Mouse (Mus musculus) neural tube, embryonic 15.5 days (tissue): Measurements from ENCODE around the gene Plpp1. TPM values are rescaled to one million over a fixed set of nuclear protein-coding genes. Genes with fewer than 3 reads are reported as not detected.
A peak's percentile ranks its signal among the peaks of the same experiment; 100 is the strongest.

Source experiments
- ATAC-seq: fragments of 200-750 bp; cut with Nextera tagmentation; 2 replicates; pipeline ENCODE4 v1.8.0; 2017; ENCODE audit warnings: mild to moderate bottlenecking, moderate TSS enrichment, moderate library complexity; ENCODE audit not compliant: low FRiP score
- H3K27ac ChIP-seq: fragments of 300-500 bp; sonication (generic); replicated peaks from 2 replicates; pipeline ENCODE4 v1.5.1; 2015; ENCODE audit warnings: mild to moderate bottlenecking, inconsistent platforms
- H3K27me3 ChIP-seq: fragments of 300-500 bp; sonication (generic); replicated peaks from 2 replicates; pipeline ENCODE4 v1.6.1; 2015; ENCODE audit warnings: inconsistent platforms
- H3K36me3 ChIP-seq: fragments of 300-500 bp; sonication (generic); 2 replicates; pipeline ENCODE4 v1.6.1; 2015; ENCODE audit warnings: inconsistent platforms
- H3K4me1 ChIP-seq: fragments of 300-500 bp; sonication (generic); 2 replicates; pipeline ENCODE4 v1.6.1; 2015; ENCODE audit warnings: inconsistent platforms
- H3K4me2 ChIP-seq: fragments of 300-500 bp; sonication (generic); 2 replicates; pipeline ENCODE4 v1.6.1; 2015; ENCODE audit warnings: inconsistent platforms, mild to moderate bottlenecking, moderate library complexity
- H3K4me3 ChIP-seq: fragments of 300-500 bp; sonication (generic); replicated peaks from 2 replicates; pipeline ENCODE4 v1.5.1; 2015; ENCODE audit warnings: mild to moderate bottlenecking, inconsistent platforms
- H3K9ac ChIP-seq: fragments of 300-500 bp; sonication (generic); replicated peaks from 2 replicates; pipeline ENCODE4 v1.6.1; 2015; ENCODE audit warnings: mild to moderate bottlenecking, inconsistent platforms
- H3K9me3 ChIP-seq: fragments of 300-500 bp; sonication (generic); replicated peaks from 2 replicates; pipeline ENCODE4 v1.6.1; 2016; ENCODE audit warnings: inconsistent platforms
- WGBS: fragments of 180-500 bp; shearing (Covaris S2); methylation state at CpG from one replicate; pipeline ENCODE4 v1.1.7; 2015; ENCODE audit warnings: mixed read lengths; 5-methylcytosine and 5-hydroxymethylcytosine counted together
- polyA plus RNA-seq: library from polyadenylated mRNA; unstranded; fragments of >200 nt; fragmentation: Nextera tagmentation; extraction: Ambion mirVana; gene quantifications from 2 replicates; pipeline ENCODE4 v1.2.1, GENCODE M21; 2015

Gene Plpp1
- polyA plus RNA-seq, 1 experiment from 2014 or later: 77.0 TPM

DNA sequence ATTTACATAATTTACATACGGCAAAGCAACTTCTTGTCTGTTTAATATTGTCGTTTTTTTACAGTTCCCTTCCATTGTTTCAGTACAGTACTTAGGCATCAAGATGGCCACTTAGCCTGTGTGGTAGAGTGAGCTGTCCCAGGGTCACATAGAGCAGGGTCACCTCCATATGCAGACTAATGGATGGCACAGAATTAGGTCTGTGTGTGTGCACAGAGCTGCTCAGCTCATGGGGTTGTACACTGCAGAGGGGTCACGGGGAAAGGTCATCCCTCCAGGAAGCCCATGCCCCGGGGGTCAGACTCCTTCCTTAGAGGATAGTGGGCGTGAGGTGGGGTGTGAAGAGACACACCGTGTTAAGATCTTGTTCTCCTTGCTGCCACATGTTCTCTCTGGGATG lies 24.9 kb downstream of the Plpp1 start:
- H3K9ac ChIP-seq: no peak overlapping the region
- H3K9me3 ChIP-seq: no peaks in the 10 kb centered on the region
- H3K4me3 ChIP-seq: no peak overlapping the region
- no peak overlapping the region for H3K27ac ChIP-seq
- no peak overlapping the region for H3K4me2 ChIP-seq
- ATAC-seq: no peak
- WGBS: 79% methylated on average over 6 of the region's 6 CpGs
- H3K27me3 ChIP-seq: no peaks in the 10 kb centered on the region
- H3K4me1 ChIP-seq: no peaks in the 10 kb centered on the region
- no peaks in the 10 kb centered on the region for H3K36me3 ChIP-seq

- H3K36me3 ChIP-seq: no peaks in the 10 kb centered on the region
- no peak overlapping the region for H3K9ac ChIP-seq
- no peak overlapping the region for H3K27ac ChIP-seq
- no peaks in the 10 kb centered on the region for H3K9me3 ChIP-seq
- H3K4me2 ChIP-seq: no peak overlapping the region
- ATAC-seq: no peak
- no peaks in the 10 kb centered on the region for H3K27me3 ChIP-seq
- peaks cover 16% of the 10 kb centered on the region for H3K4me1 ChIP-seq
- H3K4me3 ChIP-seq: no peak overlapping the region
- 95% methylated on average over 2 of the region's 2 CpGs for WGBS
Observed at GRCm38 (mm10) chr13:112829619-112830018, 29.0 kb downstream of the Plpp1 start.

DNA sequence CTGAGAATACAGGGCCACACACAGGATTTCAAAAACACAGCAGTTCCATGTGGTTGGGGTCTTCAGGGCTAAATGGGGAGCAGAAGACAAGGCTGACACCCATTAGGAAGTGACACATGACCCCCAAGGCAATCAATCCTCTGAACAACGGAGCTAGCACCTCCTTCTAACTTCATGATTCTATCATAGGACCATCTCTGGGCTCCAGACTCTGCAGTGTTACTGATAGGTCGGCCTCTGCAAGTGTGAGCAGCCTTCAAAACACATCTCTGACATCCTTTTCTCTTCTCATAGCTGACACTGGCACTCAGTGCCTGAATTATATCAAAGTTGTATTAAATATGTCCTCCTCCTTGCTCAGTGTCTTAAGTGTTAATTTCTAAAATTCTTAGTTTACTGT lies 32.0 kb downstream of the Plpp1 start:
- WGBS: 47% methylated on average over 2 of the region's 2 CpGs
- Histone ChIP-seq H3K9me3 (no peaks in the 10 kb centered on the region), H3K36me3 (no peaks in the 10 kb centered on the region), H3K4me1 (peaks cover 23% of the 10 kb centered on the region), H3K27me3 (no peaks in the 10 kb centered on the region), H3K9ac (no peak overlapping the region), H3K4me3 (no peak overlapping the region), H3K27ac (no peak overlapping the region), H3K4me2 (no peak overlapping the region)
- ATAC-seq: no peak

DNA sequence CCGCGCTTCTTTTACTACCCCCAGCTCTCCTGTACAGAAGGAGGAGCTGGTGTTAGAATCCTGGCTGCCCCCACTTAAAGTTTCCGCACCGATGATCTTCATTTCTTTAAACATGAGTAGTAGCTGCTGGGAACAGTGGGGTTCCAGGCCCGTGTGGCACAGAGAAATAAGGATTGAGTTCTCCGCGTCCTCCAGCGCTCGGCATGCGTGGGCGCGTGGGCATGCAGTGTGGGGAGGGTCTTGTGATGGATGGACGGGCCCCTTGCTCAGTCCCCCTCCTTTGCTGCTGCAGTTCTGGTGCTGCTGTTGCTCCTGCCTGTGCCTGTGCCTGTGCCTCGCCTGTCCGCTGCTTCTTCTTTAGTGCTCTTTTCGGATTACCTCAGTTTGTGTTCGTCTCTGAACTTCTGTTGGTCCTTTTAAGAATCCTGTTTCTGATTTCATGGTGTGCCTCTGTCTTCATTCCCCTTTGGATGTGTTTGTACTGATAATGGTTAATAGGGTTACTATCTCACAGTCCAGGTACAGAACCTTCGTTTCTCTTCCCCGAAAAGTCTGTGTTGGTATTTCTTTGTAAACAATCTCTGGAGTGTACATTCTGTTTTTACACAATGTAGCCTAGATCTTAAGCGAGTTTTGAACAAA lies 32.8 kb downstream of the Plpp1 start:
- Histone ChIP-seq H3K9me3 (no peaks in the 10 kb centered on the region), H3K27me3 (no peaks in the 10 kb centered on the region), H3K4me2 (peak overlapping the region; percentile 34), H3K9ac (no peak overlapping the region), H3K27ac (no peak overlapping the region), H3K4me1 (peaks cover 23% of the 10 kb centered on the region), H3K36me3 (no peaks in the 10 kb centered on the region), H3K4me3 (no peak overlapping the region)
- 48% methylated on average over 20 of the region's 20 CpGs for WGBS
- peak; percentile 48; the same call in 1 of the 2 replicates for ATAC-seq

GRCm38 (mm10) chr13:112833895-112834263 lies 33.3 kb downstream of the Plpp1 start:
- Histone ChIP-seq H3K4me1 (peaks cover 23% of the 10 kb centered on the region), H3K9me3 (no peaks in the 10 kb centered on the region), H3K4me3 (no peak overlapping the region), H3K4me2 (peak overlapping the region; percentile 34; the same call in 1 of the 2 replicates), H3K27me3 (no peaks in the 10 kb centered on the region), H3K36me3 (no peaks in the 10 kb centered on the region), H3K27ac (no peak overlapping the region), H3K9ac (no peak overlapping the region)
- no peak for ATAC-seq
- 59% methylated on average over 3 of the region's 3 CpGs for WGBS

DNA sequence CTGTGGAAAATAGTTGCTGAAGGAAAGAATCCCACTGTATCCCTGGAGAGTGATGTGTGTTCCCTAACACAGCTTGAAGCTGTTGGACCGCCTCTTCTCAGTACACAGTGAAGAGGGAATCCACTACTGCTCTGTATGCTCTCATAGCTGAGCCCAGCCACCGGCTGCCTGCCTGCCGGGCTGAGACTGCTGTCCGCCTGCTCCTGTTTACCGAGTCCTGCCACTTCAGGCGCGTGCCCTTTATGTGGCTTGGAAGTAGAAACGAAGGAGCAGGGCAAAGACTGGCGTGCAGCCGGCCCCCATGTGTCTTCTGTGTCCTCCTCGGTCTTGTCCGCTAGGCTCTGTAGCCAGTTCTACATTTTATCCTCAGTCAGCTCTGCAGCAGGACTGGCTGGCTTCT lies 34.5 kb downstream of the Plpp1 start:
- Histone ChIP-seq H3K4me1 (peaks cover 23% of the 10 kb centered on the region), H3K9ac (no peak overlapping the region), H3K4me3 (no peak overlapping the region), H3K36me3 (no peaks in the 10 kb centered on the region), H3K27ac (no peak overlapping the region), H3K27me3 (no peaks in the 10 kb centered on the region), H3K9me3 (no peaks in the 10 kb centered on the region), H3K4me2 (peak overlapping the region; percentile 23; the same call in 1 of the 2 replicates)
- peak; percentile 62; the same call in 1 of the 2 replicates for ATAC-seq
- WGBS: 33% methylated on average over 12 of the region's 12 CpGs

DNA sequence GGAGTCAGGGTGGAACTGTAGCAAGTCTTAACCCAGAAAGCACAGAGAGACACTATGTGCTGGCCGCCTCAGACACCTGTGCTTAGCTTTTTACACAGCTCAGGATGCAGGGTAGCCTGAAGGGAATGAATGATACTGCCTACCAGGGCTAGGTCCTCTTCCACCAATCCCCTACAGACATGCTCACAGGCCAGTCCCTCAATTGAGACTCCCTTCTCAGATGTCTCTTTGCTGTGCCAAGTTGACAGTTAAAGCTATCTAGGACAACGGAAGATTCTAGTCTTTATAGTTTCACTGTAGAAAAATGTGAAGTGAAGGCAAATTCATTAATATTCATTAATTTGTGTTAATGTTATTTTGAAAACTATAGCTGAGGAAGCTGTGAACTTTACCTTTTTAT lies 36.4 kb downstream of the Plpp1 start:
- WGBS: 85% methylated on average over 2 of the region's 2 CpGs
- Histone ChIP-seq H3K27ac (no peak overlapping the region), H3K9ac (no peak overlapping the region), H3K9me3 (no peaks in the 10 kb centered on the region), H3K36me3 (no peaks in the 10 kb centered on the region), H3K27me3 (no peaks in the 10 kb centered on the region), H3K4me1 (peaks cover 26% of the 10 kb centered on the region), H3K4me2 (no peak overlapping the region), H3K4me3 (no peak overlapping the region)
- no peak for ATAC-seq

DNA sequence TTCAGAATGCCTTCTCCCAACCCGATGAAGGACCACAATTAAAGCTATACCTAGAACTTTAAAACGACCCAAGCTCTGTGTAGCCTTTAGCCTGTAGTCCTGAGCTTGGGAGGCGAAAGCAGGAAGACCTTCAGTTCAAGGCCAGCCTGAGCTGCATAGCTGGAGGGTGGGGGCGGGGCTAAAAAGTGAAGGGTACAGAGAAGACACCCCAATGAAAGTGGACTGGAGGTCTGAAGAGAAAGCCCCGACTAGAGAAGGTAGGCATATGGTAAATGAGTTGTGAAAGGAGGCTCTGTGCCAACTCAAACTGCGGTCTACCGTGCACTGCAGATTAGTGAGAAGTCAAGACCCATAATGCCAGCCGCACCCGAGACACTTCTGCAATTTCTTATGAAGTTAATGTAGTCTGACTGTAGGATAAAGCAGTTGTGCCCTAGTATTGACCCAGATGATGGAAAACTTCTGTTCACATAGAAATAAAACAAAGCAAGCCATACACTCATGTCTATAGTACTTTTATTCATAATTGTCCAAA lies 37.1 kb downstream of the Plpp1 start:
- Histone ChIP-seq H3K4me2 (no peak overlapping the region), H3K9ac (no peak overlapping the region), H3K27ac (no peak overlapping the region), H3K4me1 (peaks cover 22% of the 10 kb centered on the region), H3K36me3 (no peaks in the 10 kb centered on the region), H3K27me3 (no peaks in the 10 kb centered on the region), H3K9me3 (no peaks in the 10 kb centered on the region), H3K4me3 (no peak overlapping the region)
- no peak for ATAC-seq
- WGBS: 81% methylated on average over 9 of the region's 9 CpGs

DNA sequence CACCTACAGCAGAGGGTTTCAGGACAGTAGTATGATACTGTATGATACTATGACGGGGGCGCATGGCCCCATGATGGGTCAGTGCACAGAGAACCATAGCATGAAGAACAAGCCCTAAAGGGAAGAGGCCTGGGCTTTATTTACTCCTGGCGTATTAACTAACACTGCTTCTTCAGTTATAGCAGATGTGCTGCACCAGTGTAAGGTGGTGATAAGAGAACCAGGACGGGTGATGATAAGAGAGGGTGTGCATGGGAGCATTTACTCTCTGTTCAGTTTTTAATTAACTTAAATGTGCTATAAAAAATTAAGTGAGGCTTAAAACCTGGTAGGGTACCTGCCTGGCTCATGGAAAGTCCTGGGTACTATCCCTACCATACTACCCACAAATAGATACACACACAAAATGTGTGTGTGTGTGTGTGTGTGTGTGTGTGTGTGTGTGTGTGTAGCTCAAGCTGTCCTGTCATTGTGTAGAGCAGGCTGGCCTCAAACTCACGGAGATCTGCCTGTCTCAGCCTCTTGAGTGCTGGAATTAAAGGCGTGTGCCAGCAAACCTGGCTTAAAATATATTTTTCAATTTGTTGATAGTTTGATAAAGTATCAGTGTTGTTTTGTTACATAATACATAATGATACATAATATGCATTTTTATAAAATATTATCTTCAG lies 38.1 kb downstream of the Plpp1 start:
- Histone ChIP-seq H3K9ac (no peak overlapping the region), H3K36me3 (no peaks in the 10 kb centered on the region), H3K27ac (no peak overlapping the region), H3K27me3 (no peaks in the 10 kb centered on the region), H3K4me3 (no peak overlapping the region), H3K4me1 (peaks cover 14% of the 10 kb centered on the region; the same call in 1 of the 2 replicates), H3K9me3 (no peaks in the 10 kb centered on the region), H3K4me2 (no peak overlapping the region)
- WGBS: 88% methylated on average over 6 of the region's 6 CpGs
- no peak for ATAC-seq

DNA sequence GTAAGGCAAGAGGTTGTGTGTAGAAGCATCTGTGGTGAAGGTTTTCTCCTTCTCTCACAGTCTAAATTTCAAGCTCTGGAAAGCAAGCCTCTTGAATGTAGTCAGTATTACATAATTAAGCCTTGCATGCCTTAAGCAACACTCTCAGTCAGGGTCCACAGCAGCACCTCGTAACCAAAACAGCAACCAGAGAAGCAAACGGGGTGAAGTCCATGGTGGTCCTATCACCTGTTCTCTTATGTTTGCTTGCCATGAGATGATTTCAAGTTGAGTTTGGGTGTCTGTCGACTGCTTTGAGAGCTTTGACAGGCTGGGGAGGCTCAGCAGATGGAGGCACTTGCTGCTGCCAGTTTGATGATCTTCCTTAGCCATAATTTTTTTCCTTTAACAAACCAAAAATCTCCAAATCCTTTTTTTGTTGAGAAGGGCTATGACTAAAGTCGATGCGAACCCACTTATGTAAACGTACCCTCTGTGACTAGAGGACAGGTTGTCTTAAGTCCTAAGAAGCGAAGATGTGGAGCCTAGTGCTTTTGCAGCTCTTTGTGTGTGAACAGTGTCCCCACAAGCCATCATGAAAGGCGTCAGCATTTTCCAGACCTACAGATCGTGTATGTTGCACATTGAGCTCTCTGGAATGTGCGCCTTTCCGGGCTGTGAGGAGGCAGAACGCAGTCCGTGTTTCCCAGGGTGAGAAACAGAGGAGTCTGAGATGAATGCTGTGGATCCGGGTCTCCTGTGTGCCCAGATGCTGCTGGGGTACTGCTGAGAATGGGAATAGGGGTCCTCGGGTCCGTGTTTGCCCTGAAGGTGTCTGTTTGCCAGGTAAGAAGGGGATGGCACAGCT lies 39.9 kb downstream of the Plpp1 start:
- Histone ChIP-seq H3K27ac (peak overlapping the region; percentile 41; the same call in 1 of the 2 replicates), H3K9ac (no peak overlapping the region), H3K27me3 (no peaks in the 10 kb centered on the region), H3K36me3 (peaks cover 10% of the 10 kb centered on the region), H3K9me3 (no peaks in the 10 kb centered on the region), H3K4me1 (0 out of 2 replicates have a peak, but pooled peaks cover 3% of the 10 kb centered on the region), H3K4me2 (no peak overlapping the region), H3K4me3 (no peak overlapping the region)
- ATAC-seq: no peak
- 84% methylated on average over 16 of the region's 16 CpGs for WGBS

- Histone ChIP-seq H3K27me3 (no peaks in the 10 kb centered on the region), H3K27ac (no peak overlapping the region), H3K4me3 (no peak overlapping the region), H3K4me2 (no peak overlapping the region), H3K36me3 (peaks cover 16% of the 10 kb centered on the region), H3K9me3 (no peaks in the 10 kb centered on the region), H3K9ac (no peak overlapping the region), H3K4me1 (no peaks in the 10 kb centered on the region)
- WGBS: 94% methylated on average over 3 of the region's 3 CpGs
- no peak; the same call in 1 of the 2 replicates for ATAC-seq
Observed at GRCm38 (mm10) chr13:112845931-112846330, 45.3 kb downstream of the Plpp1 start.
